Mouse (Mus musculus) intestine, embryonic 14.5 days (tissue): ENCODE results near the gene Ifrd2. TPM values are rescaled to one million over a fixed set of nuclear protein-coding genes. Genes with fewer than 3 reads are reported as not detected.

ENCODE experiments used
- ATAC-seq: fragments of 200-750 bp; cut with Nextera tagmentation; replicated peaks from 2 replicates; pipeline ENCODE4 v1.8.0; 2017; ENCODE audit warnings: low read depth, moderate number of reproducible peaks, moderate TSS enrichment, moderate library complexity; ENCODE audit not compliant: low FRiP score, low TSS enrichment
- DNase-seq: peaks from one replicate; pipeline ENCODE4 v3.0.0-alpha.2; 2018; ENCODE audit warnings: low spot score
- H3K27ac ChIP-seq: fragments of 300-500 bp; sonication (generic); 2 replicates; pipeline ENCODE4 v1.5.1; 2014; ENCODE audit warnings: low read depth, mild to moderate bottlenecking, control low read depth
- H3K27me3 ChIP-seq: fragments of 300-500 bp; sonication (generic); replicated peaks from 2 replicates; pipeline ENCODE4 v1.6.1; 2014; ENCODE audit warnings: low read length, control low read depth; ENCODE audit not compliant: control insufficient read depth, insufficient read depth
- H3K36me3 ChIP-seq: fragments of 300-500 bp; sonication (generic); 2 replicates; pipeline ENCODE4 v1.6.1; 2014; ENCODE audit warnings: low read length, control low read depth; ENCODE audit not compliant: control insufficient read depth, insufficient read depth
- H3K4me1 ChIP-seq: fragments of 300-500 bp; sonication (generic); replicated peaks from 2 replicates; pipeline ENCODE4 v1.6.1; 2014; ENCODE audit warnings: low read length, control low read depth, mixed read lengths; ENCODE audit not compliant: control insufficient read depth, insufficient read depth
- H3K4me2 ChIP-seq: fragments of 300-500 bp; sonication (generic); 2 replicates; pipeline ENCODE4 v1.6.1; 2014; ENCODE audit warnings: low read length
- H3K4me3 ChIP-seq: fragments of 300-500 bp; sonication (generic); 2 replicates; pipeline ENCODE4 v1.5.1; 2014; ENCODE audit warnings: low read depth, low read length, control low read depth, mixed read lengths
- H3K9ac ChIP-seq: fragments of 300-500 bp; sonication (generic); 2 replicates; pipeline ENCODE4 v1.6.1; 2014; ENCODE audit warnings: mild to moderate bottlenecking, low read length
- H3K9me3 ChIP-seq: fragments of 300-500 bp; sonication (generic); 2 replicates; pipeline ENCODE4 v1.6.1; 2016; ENCODE audit warnings: low read length, control low read depth; ENCODE audit not compliant: control insufficient read depth
- WGBS: fragments of 180-500 bp; shearing (Covaris S2); extraction: QIAGEN DNeasy Blood & Tissue Kit; methylation state at CpG from one replicate; pipeline ENCODE4 v1.1.7; 2014; 5-methylcytosine and 5-hydroxymethylcytosine counted together
- polyA plus RNA-seq: library from polyadenylated mRNA; unstranded; fragments of >200 nt; fragmentation: Nextera tagmentation; extraction: Ambion mirVana; gene quantifications from 2 replicates; pipeline ENCODE4 v1.2.1, GENCODE M21; 2014

Gene Ifrd2
- polyA plus RNA-seq, 1 experiment from 2014 or later: 77.4 TPM

GRCm38 (mm10) chr9:107596619-107597569 lies 9.5 kb downstream of the Ifrd2 start:
- no peak overlapping the region for H3K4me2 ChIP-seq
- H3K9me3 ChIP-seq: no peaks in the 10 kb centered on the region
- no peak overlapping the region for H3K27ac ChIP-seq
- peaks cover 32% of the 10 kb centered on the region for H3K36me3 ChIP-seq
- H3K27me3 ChIP-seq: no peaks in the 10 kb centered on the region
- no peak overlapping the region for H3K4me3 ChIP-seq
- no peak overlapping the region for H3K9ac ChIP-seq
- no peak for ATAC-seq
- WGBS: 87% methylated on average over 11 of the region's 11 CpGs
- no peak for DNase-seq
- no peaks in the 10 kb centered on the region for H3K4me1 ChIP-seq

DNA sequence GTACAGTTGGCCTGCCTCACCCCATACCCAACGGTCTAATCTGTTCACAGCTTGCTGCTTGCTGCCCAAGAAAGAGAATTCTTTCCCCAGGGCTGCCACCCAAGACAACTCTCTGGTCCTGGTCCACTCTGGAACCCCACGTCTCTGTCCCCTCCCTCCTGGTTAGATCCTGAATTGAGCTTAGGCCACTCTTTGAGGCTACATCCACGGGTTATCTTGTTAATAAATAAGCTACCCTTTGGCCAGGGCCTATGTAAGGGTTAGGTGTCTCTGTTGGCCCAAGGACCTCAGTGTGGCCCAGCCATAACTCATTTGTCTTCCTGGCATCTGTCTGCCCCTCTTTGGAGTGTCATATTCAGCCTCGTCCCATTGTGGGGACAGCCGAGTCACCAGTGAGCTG lies 10.9 kb downstream of the Ifrd2 start:
- Histone ChIP-seq H3K4me2 (no peak overlapping the region), H3K9me3 (no peaks in the 10 kb centered on the region), H3K36me3 (peaks cover 17% of the 10 kb centered on the region), H3K4me3 (no peak overlapping the region), H3K4me1 (peaks cover 3% of the 10 kb centered on the region; the same call in 1 of the 2 replicates), H3K27me3 (no peaks in the 10 kb centered on the region), H3K27ac (no peak overlapping the region), H3K9ac (no peak overlapping the region)
- DNase-seq (no peak), ATAC-seq (no peak)
- WGBS: 78% methylated on average over 5 of the region's 5 CpGs

GRCm38 (mm10) chr9:107599433-107599832 lies 12.0 kb downstream of the Ifrd2 start:
- no peaks in the 10 kb centered on the region for H3K9me3 ChIP-seq
- ATAC-seq (no peak), DNase-seq (no peak)
- H3K27ac ChIP-seq: no peak overlapping the region
- peaks cover 6% of the 10 kb centered on the region for H3K36me3 ChIP-seq
- no peak overlapping the region for H3K9ac ChIP-seq
- H3K27me3 ChIP-seq: no peaks in the 10 kb centered on the region
- no peak overlapping the region for H3K4me3 ChIP-seq
- no peak overlapping the region for H3K4me2 ChIP-seq
- 83% methylated on average over 9 of the region's 9 CpGs for WGBS
- peaks cover 10% of the 10 kb centered on the region for H3K4me1 ChIP-seq

DNA sequence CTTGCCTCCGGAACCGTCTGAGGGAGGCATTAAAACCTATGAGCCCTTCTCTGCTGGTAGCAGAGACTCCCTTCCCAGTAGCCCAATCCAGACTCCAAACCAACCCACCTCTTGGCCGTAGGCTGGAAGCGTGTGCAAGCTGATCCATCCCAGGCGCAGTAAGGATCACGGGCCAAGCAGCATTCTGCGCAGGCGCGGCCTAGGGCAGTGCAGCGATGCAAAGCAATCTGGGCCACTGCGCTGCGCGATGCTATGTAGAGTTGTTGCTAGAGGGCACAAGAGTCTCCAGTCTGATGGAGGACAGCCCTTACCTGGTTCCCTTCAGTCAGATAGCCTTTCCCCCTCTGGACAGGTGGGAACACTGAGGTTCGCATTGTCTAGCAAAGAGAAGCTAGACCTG lies 12.4 kb downstream of the Ifrd2 start:
- Histone ChIP-seq H3K9me3 (no peaks in the 10 kb centered on the region), H3K27me3 (no peaks in the 10 kb centered on the region), H3K4me3 (no peak overlapping the region), H3K27ac (no peak overlapping the region), H3K4me2 (no peak overlapping the region), H3K9ac (no peak overlapping the region), H3K36me3 (peaks cover 2% of the 10 kb centered on the region), H3K4me1 (peaks cover 14% of the 10 kb centered on the region)
- no peak for DNase-seq
- ATAC-seq: no peak
- WGBS: 62% methylated on average over 14 of the region's 14 CpGs

DNA sequence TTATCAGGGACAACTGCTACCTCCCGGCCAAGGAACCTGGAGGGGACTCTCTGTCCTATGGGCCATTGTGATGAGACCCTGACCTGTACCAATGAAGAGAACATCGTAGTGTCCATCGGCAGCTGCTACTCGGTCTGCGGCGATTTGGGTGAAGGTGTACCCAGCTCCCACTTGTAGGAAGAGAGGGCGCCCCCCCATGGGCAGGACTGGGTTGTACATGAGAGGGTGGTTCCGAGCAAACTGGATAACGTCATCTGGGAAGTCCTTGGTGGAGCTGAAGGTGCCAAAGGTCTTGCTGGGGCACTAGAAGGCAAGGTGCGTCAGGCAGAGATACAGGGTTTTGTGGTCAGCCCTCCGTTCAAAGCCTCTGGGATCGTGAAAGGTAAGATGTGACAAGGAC lies 13.3 kb downstream of the Ifrd2 start:
- Histone ChIP-seq H3K4me3 (no peak overlapping the region), H3K9me3 (no peaks in the 10 kb centered on the region), H3K27ac (no peak overlapping the region), H3K36me3 (no peaks in the 10 kb centered on the region), H3K4me2 (no peak overlapping the region), H3K9ac (no peak overlapping the region), H3K27me3 (no peaks in the 10 kb centered on the region), H3K4me1 (peaks cover 16% of the 10 kb centered on the region)
- ATAC-seq: no peak
- no peak for DNase-seq
- 78% methylated on average over 12 of the region's 12 CpGs for WGBS

DNA sequence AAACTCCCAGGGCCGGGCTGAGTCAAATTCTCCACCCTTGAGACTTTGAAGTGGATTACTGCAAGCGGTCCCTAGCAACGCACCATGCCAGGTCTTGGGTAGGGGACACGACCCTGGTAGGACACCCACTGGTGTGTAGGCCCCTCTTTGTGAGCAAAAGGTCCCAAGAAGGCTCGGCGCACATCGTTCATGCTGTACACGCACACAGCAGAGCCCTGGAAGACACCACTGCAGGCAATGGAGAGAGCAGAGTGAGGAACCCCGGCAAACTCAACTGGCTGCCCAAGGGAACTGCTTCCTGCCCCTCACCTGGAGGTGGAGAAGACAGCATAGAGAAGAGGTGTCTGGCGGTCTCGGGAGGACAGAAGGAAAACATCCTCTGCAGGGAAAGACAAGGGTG lies 13.8 kb downstream of the Ifrd2 start:
- no peak overlapping the region for H3K4me3 ChIP-seq
- DNase-seq (no peak), ATAC-seq (no peak)
- no peaks in the 10 kb centered on the region for H3K36me3 ChIP-seq
- H3K9me3 ChIP-seq: no peaks in the 10 kb centered on the region
- no peak overlapping the region for H3K9ac ChIP-seq
- H3K4me1 ChIP-seq: peaks cover 16% of the 10 kb centered on the region
- no peak overlapping the region for H3K4me2 ChIP-seq
- no peak overlapping the region for H3K27ac ChIP-seq
- H3K27me3 ChIP-seq: no peaks in the 10 kb centered on the region
- 83% methylated on average over 11 of the region's 11 CpGs for WGBS

- 10% methylated on average over 10 of the region's 10 CpGs for WGBS
- peak; percentile 47; the same call in 1 of the 2 replicates for ATAC-seq
These were observed 14.7 kb downstream of the Ifrd2 start for GRCm38 (mm10) chr9:107602068-107602648.

DNA sequence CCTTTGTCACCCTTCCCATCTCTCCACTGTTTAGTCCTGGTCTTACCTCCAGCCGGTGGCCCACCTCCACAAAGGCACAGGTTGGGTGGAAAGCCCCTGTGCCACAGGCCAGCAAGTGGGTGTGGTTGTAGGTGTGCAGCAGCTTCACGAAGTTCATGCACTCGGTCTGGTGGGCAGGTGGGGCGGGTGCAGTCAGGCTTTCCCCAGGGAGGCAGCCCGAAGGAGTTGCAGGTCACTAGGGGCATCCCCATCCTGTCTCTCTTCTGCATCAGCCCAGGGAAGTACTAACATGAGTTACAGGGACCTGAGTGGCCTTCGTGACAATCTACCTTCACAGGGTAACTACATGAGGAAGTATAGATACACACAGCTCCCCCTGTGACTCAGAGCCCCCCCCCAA lies 15.8 kb downstream of the Ifrd2 start:
- no peak overlapping the region for H3K4me2 ChIP-seq
- DNase-seq (no peak), ATAC-seq (no peak)
- WGBS: 69% methylated on average over 6 of the region's 6 CpGs
- H3K27me3 ChIP-seq: no peaks in the 10 kb centered on the region
- H3K4me1 ChIP-seq: peaks cover 23% of the 10 kb centered on the region
- no peak overlapping the region for H3K4me3 ChIP-seq
- H3K9ac ChIP-seq: no peak overlapping the region
- H3K9me3 ChIP-seq: no peaks in the 10 kb centered on the region
- H3K36me3 ChIP-seq: no peaks in the 10 kb centered on the region
- H3K27ac ChIP-seq: no peak overlapping the region

More at GRCm38 (mm10) chr9:107602068-107602648, 14.7 kb downstream of the Ifrd2 start:
- Histone ChIP-seq H3K9me3 (no peaks in the 10 kb centered on the region), H3K4me3 (no peak overlapping the region), H3K27ac (no peak overlapping the region), H3K36me3 (no peaks in the 10 kb centered on the region), H3K4me2 (0 out of 2 replicates have a peak overlapping the region, but pooled peaks have one; percentile 1), H3K9ac (no peak overlapping the region), H3K27me3 (no peaks in the 10 kb centered on the region), H3K4me1 (peaks cover 22% of the 10 kb centered on the region)
- peak; percentile 100 for DNase-seq
